Mouse (Mus musculus): Measurements from ENCODE around the gene Gm21913. TPM values are rescaled to one million over a fixed set of nuclear protein-coding genes. Genes with fewer than 3 reads are reported as not detected.

Gm21913 gene
- polyA plus RNA-seq (2017; shearing (Covaris generic)): not detected

DNA sequence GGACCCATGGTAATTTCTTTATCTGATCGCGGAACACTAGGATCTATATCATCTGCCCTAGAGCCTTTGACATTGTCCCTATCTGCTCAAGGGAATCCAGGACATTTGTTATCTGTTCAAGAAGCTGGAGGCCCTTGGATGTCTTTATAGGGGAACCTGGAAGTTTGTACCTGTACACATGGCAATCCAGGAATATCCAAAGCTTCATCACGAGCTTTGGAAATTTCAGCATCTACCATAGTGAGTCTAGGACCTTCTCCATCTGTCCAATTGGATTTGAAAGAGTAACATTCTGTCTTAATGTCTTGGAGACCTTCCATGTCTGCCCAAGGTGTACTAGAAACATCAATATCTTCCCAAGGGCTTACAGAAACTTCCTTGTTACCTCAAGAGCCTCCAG, at the start of gene Gm21913:
Gm21913 (plus strand) TSS at position 301 of the 400 bp plus-strand sequence.

Other genes with a start within 250 kb of the Gm21913 start
- gene Gm29110, start 153.4 kb upstream of the Gm21913 start, polyA plus RNA-seq (2017; shearing (Covaris generic)): not detected

All from effector memory CD4-positive, alpha-beta T cell, adult 7 months (primary cell).